Mouse (Mus musculus) lung, adult 18-20 months (tissue): Measurements from ENCODE around the gene Atrnl1.

Experiments
- DNase-seq, 2 experiments: peaks; one replicate each; pipeline ENCODE4 v3.0.0; 2022; ENCODE audit warnings: mixed read lengths in 2 of 2

The Atrnl1 gene

GRCm38 (mm10) chr19:58084826-58085225 lies 474.0 kb downstream of the Atrnl1 start:
- no peak for DNase-seq

GRCm38 (mm10) chr19:58086734-58087133 lies 475.9 kb downstream of the Atrnl1 start:
- DNase-seq: no peak

DNA sequence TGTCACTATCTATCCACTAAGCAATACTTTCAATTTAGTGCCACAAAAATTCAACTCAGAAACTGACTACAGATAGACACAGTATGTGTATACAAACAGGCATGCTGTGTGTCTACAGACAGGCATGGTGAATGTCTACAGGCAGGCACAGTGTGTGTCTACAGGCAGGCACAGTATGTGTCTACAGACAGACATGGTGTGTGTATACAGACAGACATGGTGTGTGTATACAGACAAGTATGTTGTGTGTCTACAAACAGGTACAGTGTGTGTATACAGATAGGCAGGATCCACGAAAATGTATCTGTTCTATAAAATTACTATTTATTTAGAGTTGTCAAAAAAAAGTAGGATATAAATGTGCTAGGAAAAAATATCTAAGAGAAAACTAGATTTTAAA lies 477.1 kb downstream of the Atrnl1 start:
- DNase-seq: no peak

DNA sequence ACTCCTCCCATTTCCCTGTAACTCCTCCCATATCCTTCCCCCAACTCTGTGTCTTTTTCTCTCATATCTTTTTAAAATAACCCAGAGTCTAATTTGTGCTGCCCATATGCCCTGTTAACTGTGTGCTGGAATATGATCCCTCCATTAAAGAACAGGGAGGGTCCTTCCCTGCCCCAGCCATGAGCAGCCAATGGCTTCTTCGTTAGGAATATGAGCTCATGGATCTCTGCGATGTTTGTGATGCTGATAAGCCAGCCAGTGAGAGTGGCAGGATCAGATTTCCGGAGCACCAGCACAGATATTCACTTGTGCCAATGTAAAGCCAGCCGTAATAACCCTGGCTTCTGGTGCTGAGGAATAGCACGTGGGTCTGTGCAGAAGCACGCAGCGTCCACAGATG lies 477.6 kb downstream of the Atrnl1 start:
- no peak for DNase-seq

- no peak for DNase-seq
Measured at GRCm38 (mm10) chr19:58091911-58092310, 481.1 kb downstream of the Atrnl1 start.

DNA sequence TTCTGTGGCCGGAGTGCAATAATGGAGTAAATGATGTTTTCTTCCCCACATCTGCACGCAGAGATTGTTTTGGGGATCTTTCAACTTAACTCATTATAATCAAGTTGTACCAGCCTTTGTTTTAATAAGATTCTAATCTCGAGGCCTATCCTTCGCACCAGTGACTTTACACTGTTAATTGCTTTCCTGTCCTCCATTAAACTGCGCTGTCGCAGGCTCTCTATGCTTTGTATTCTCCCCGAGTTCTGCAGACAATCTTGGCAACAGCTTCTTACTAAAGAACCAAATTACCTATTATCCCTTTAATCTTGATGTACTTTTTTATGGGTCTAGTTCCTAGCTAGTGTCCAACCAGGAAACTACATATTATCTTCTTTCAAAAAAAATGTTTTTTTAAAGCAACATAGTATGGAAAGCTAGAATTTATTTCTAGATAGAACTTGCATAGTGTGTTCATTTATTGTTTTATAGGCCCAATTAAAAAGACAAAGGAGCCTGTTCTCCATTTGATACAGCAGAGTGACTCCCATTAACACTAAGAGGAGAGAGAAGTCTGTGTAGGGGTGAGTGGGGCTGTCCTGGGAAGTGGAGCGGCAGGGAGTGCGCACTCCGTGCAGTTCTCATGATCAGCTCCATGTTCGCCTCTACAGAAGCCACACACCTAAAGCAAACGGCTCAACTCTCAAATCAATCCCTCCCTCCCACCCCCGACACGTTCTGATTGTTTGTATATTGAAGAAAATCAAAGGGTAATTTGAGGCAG lies 484.1 kb downstream of the Atrnl1 start:
- DNase-seq: no peak

GRCm38 (mm10) chr19:58095776-58096175 lies 484.9 kb downstream of the Atrnl1 start:
- no peak for DNase-seq

DNA sequence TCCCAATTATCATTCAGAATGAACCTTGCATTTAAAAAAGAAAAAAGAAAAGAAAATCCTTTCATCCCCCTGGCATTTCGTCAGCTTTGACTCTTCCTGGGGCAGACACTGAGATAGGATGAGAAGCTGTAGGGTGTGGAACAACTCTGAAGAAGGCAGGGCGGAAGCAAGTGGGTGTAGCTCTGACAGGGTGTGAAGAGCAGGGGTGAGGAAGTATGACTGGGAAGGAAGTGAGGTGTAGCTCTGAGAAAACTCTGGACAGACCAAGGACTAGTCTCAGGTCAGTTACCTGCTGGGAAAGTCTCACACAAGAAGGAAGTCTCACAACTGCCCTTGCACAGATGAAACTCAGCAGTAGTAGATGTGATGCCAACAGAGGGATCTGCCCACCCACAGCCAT lies 486.4 kb downstream of the Atrnl1 start:
- DNase-seq: no peak

DNA sequence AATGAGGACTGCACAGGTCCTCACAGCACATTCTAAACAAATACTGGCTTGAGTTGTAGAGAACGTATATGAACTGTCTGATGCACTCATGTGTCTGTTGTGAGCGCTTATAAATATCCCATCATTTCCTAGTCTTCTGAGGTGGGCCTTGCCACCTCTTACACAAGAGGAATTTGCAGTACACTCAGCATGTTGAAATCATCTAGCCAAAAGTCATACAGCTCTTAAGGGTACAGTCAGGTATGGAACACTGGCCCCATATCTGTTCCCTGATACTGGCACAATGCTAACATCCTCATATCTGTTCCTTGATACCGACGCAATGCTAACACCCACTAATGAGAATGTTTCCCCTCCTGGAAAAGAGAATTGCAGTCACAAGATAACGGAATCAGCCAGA lies 488.7 kb downstream of the Atrnl1 start:
- no peak for DNase-seq

DNA sequence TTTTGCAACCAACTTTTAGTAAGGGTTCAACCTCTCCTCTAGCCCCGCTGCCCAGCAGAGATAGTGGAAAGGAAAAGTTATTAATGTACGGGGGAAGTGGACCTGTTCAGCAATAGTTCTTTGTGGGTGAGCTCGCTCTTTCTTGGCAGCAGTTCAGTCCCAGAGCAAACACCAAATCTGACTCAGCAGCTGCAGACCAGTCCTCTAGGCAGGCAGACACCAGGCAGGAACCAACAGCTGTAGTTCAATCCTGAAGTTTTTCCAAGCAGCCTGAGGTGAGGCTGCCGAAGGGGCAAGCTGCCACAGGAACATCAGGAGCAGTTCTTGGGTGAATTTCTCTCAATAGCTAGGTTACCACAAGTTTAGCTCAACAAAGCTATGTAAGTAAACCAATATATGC lies 489.5 kb downstream of the Atrnl1 start:
- DNase-seq: no peak

- no peak for DNase-seq
Measured at GRCm38 (mm10) chr19:58104544-58104943, 493.7 kb downstream of the Atrnl1 start.

DNA sequence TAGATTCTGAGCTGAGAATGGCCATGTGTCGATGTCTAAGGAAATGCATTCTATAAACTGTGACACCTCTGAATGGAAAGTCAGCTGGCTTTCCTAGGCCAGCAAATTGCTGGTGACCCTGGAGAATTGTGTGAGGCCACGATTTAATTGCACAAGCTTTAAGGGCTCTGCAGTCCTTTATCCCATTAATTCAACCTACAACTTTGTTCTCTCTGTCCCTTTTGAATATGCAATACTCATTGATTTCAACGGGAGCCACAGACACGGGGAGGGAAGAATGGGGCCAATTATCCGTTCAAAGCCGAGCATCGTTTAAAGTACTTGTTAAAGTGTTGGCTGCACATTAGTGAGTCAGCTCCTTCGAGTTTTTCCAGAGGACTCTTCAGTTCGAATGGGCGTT lies 496.8 kb downstream of the Atrnl1 start:
- DNase-seq: no peak

DNA sequence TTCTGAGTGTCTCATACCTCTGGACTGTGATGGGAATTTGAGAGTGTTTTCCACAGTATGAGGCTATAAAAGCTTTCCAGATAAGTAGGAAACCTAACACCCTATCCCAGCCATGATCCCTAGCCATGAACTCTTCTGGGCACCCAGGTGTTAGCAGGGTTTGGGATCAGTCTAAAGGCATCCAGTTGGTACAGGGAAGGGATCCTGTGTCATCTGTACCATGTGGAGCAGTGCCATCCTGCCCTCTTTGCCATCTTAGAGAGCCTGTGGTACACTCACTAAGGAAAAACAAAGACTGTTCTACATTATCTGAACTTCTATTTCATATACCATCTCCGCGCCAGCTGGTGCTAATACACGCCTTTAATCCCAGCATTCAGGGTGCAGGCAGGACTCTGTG lies 499.7 kb downstream of the Atrnl1 start:
- no peak for DNase-seq

DNA sequence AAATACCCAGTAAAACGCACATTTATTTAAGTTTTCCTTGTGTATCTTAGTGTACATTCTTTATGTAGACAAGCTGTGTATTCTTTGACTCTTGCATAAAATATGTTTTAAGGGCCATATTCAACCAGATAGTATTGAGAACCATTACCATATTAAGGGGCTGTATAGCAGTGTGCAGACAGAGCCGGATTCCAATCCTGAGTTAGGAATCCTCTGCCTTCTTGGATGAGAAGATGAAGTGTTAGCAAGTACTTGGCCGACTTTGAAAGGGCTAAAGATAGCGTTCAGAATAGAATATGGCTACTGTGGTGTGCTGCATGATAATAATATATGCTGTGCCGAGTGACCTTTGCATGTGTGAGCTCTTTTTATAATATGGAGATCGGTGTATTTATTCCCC lies 500.5 kb downstream of the Atrnl1 start:
- no peak for DNase-seq

GRCm38 (mm10) chr19:58112151-58112550 lies 501.3 kb downstream of the Atrnl1 start:
- no peak for DNase-seq

DNA sequence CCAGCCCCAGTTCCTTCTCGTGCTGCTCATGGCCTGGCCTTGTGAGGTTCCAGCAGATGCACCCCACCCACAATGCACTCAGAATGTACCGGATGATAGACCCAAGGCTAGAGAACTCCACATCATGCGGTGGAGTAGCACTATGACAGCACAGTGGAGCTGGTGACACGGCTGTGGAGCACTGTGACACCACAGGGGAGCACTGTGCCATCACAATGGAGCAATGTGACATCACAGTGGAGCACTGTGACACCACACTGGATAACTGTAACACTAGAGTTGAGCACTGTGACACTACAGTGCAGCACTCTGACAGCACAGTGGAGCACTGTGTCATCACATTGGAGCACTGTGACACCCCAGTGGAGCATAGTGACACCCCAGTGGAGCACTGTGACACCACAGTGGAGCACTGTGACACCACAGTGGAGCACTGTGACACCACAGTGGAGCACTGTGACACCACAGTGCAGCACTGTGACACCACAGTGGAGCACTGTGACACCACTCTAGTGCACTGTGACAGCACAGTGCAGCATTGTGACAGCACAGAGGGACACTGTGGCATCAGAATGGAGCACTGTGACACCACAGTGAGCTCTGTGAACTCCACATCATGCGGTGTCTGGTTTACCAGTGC lies 502.4 kb downstream of the Atrnl1 start:
- DNase-seq: no peak

DNA sequence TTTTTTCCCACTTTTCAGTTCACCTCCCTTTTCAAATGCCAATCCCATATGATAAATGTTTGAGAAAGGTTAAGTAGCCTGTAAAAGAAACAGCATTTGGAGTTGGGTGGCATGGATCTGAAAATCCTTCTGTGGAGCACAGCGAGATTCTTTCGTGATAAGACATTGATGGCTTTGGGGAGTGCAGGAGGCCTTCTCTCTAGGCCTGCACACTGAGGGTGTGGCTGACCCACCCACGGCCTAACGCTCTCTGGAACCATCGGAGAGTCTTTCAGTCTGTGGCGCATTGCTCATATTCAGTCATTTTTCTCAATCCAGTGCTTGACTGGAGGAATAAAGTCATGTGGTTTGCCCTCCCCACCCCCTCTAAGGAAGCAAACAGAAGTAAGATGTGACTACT lies 506.8 kb downstream of the Atrnl1 start:
- DNase-seq: no peak

- no peak for DNase-seq
Measured at GRCm38 (mm10) chr19:58118141-58118835, 507.5 kb downstream of the Atrnl1 start.

- DNase-seq: no peak
Measured at GRCm38 (mm10) chr19:58118864-58119263, 508.0 kb downstream of the Atrnl1 start.

GRCm38 (mm10) chr19:58119681-58120173 lies 508.9 kb downstream of the Atrnl1 start:
- no peak for DNase-seq

GRCm38 (mm10) chr19:58120661-58121060 lies 509.8 kb downstream of the Atrnl1 start:
- no peak for DNase-seq

DNA sequence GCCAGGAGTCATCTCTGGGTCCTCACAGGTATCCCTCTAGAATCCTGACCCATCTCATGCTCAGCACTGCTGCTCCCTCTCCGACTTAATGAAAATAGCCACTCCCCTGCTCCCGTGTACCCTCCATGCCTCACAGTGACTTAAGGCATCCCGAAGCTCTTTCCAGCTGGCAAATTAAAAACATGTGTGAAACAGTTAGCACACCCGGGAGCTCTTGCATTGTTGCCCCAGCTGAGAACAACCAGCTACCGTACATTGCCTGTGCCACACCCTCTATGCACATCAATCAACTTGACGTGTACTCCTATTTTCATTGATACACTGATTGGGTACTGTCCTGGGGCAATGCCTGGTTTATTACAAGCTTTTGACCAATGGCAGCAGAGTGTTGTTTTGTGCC lies 510.8 kb downstream of the Atrnl1 start:
- no peak for DNase-seq

DNA sequence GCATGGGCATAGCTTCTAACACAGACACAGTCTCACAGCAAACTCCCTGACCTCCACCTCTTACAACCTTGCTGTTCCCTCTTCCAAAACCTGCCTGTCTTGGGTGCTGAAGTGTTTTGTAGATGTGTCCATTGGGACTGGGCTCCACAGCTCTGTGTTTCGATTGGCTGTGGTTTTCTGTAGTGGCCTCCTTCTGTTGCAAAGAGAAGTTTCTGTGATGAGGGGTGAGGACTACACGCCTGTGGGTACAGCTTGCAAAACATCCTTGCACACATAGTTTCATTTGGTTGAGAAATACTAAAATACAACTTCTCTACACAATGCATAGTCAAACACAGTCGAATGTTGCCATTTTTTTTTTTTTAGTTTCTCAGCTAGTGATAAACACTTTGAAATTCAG lies 512.8 kb downstream of the Atrnl1 start:
- DNase-seq: no peak

DNA sequence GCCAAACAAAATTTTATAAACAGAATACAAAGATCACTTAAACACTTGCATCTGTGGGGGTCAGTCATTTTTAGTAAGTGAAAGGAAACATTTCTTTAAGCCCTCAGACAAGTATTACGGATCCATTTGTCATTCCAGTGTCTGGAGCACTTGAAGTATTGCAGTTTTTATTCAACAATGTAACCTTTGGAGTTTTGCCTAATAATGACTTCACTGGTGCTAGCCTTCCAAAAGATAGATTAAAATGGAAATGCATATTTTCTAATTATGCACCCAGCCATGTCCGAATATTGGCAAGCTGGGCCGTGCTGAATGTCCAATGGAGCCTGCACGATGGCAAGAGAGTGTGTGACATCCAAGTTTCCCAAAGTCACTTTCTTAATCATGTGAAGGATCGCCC lies 513.7 kb downstream of the Atrnl1 start:
- no peak for DNase-seq
